23 mouse cellular contexts compared by ENCODE assay signal in genomic region chr7:117621566-117621965, GRCm38 (mm10).
"Had no signal": no experiment of that assay in that cellular context is flagged by ENCODE, and none has a peak within 500 bp of the region (broad histone marks: within the 10 kb centered on the region; RNA-seq: fewer than 3 reads in every experiment).

No protein-coding gene starts in this region.

- H3K4me3 ChIP-seq: limb, embryonic 10.5 days; limb, embryonic 13.5 days; liver, embryonic 12.5 days; liver, embryonic 15.5 days; lung, embryonic 15.5 days; megakaryocyte, embryonic 14.5 days; midbrain, embryonic 10.5 days; midbrain, embryonic 13.5 days; myocyte; neural tube, embryonic 13.5 days; stomach, embryonic 15.5 days had no signal

- H3K27me3 ChIP-seq: limb, embryonic 13.5 days; liver, embryonic 12.5 days; liver, embryonic 15.5 days; lung, embryonic 15.5 days; stomach, embryonic 15.5 days had no signal

- H3K27ac ChIP-seq: limb, embryonic 10.5 days; limb, embryonic 13.5 days; liver, embryonic 12.5 days; liver, embryonic 15.5 days; lung, embryonic 15.5 days; midbrain, embryonic 10.5 days; midbrain, embryonic 13.5 days; neural tube, embryonic 13.5 days; stomach, embryonic 15.5 days had no signal

- H3K36me3 ChIP-seq: limb, embryonic 10.5 days; limb, embryonic 13.5 days; liver, embryonic 12.5 days; liver, embryonic 15.5 days; lung, embryonic 15.5 days; midbrain, embryonic 10.5 days; midbrain, embryonic 13.5 days; neural tube, embryonic 13.5 days; stomach, embryonic 15.5 days had no signal

- H3K4me1 ChIP-seq: limb, embryonic 10.5 days; limb, embryonic 13.5 days; liver, embryonic 12.5 days; liver, embryonic 15.5 days; lung, embryonic 15.5 days; megakaryocyte, embryonic 14.5 days; stomach, embryonic 15.5 days had no signal

- H3K4me2 ChIP-seq: limb, embryonic 13.5 days; liver, embryonic 12.5 days; liver, embryonic 15.5 days; lung, embryonic 15.5 days; midbrain, embryonic 13.5 days; neural tube, embryonic 13.5 days; stomach, embryonic 15.5 days had no signal

- H3K9ac ChIP-seq: limb, embryonic 13.5 days; liver, embryonic 12.5 days; liver, embryonic 15.5 days; lung, embryonic 15.5 days; midbrain, embryonic 13.5 days; neural tube, embryonic 13.5 days; stomach, embryonic 15.5 days had no signal

- ATAC-seq: liver, embryonic 12.5 days; midbrain, embryonic 13.5 days; midbrain, embryonic 16.5 days had no signal

- DNase-seq: kidney, adult 8-10 months; kidney, postnatal 14 days; kidney, postnatal 4 days; liver; lung, adult 18-20 months; lung, postnatal 10 days; lung, postnatal 36 days; retina, postnatal 1 day; right cerebral cortex, postnatal 4 days; spleen, adult 18-20 months; thymus, postnatal 25 days had no signal

- H3K9me3 ChIP-seq: limb, embryonic 10.5 days; limb, embryonic 13.5 days; liver, embryonic 12.5 days; liver, embryonic 15.5 days; lung, embryonic 15.5 days; megakaryocyte, embryonic 14.5 days; midbrain, embryonic 10.5 days; midbrain, embryonic 13.5 days; neural tube, embryonic 13.5 days; stomach, embryonic 15.5 days had no signal
